Mouse (Mus musculus): ENCODE results near the gene Mepce.

GRCm38 (mm10) chr5:137800917-137801316, 13.5 kb upstream of the Mepce start:
- no peak for TF ChIP-seq POLR2A (IDR thresholded peaks at IDR 0.05; ENCODE audit: insufficient read depth, low read depth, low read length)
- no peak for TF ChIP-seq CTCF (IDR thresholded peaks at IDR 0.05; ENCODE audit: insufficient read depth, low read depth, low read length)
